Mouse (Mus musculus): ENCODE measurements at regions not wholly inside any gene's neighbourhood (a gene's known extent, or its start where the extent isn't known, plus 50 kb on each side); places are given as distances from the start of the nearest gene placed in this dataset.

- H3K9me3 ChIP-seq (ENCODE audit: control insufficient read depth, low read length), result no peaks in the 10 kb centered on the region
- no peaks in the 10 kb centered on the region for H3K27me3 ChIP-seq (ENCODE audit: control insufficient read depth, insufficient read depth, low read length)
- no peak overlapping the region for H3K4me2 ChIP-seq (ENCODE audit: low read depth, low read length, severe bottlenecking)
- H3K4me3 ChIP-seq (ENCODE audit: low read depth, low read length), result no peak overlapping the region
- no peak overlapping the region for H3K9ac ChIP-seq (ENCODE audit: low read length)
- DNase-seq (ENCODE audit: low spot score), result no peak
- H3K27ac ChIP-seq (ENCODE audit: low read depth, low read length), result no peak overlapping the region
- ATAC-seq (replicated peaks; ENCODE audit: low FRiP score), result no peak
- WGBS, result 92% methylated on average over 3 of the region's 3 CpGs
- H3K4me1 ChIP-seq (replicated peaks; ENCODE audit: control insufficient read depth, insufficient read depth, low read length), result peaks cover 18% of the 10 kb centered on the region
- no peaks in the 10 kb centered on the region for H3K36me3 ChIP-seq (ENCODE audit: control insufficient read depth, insufficient read depth, low read length)
These were observed 49.9 kb upstream of the Nepro start for GRCm38 (mm10) chr16:44674198-44674597.

GRCm38 (mm10) chr16:44672422-44672819 is 51.7 kb upstream of the Nepro start:
- H3K36me3 ChIP-seq (ENCODE audit: control insufficient read depth, insufficient read depth, low read length), result no peaks in the 10 kb centered on the region
- ATAC-seq (replicated peaks; ENCODE audit: low FRiP score), result peak; percentile 53
- peaks cover 18% of the 10 kb centered on the region for H3K4me1 ChIP-seq (replicated peaks; ENCODE audit: control insufficient read depth, insufficient read depth, low read length)
- 3% methylated on average over 14 of the region's 14 CpGs for WGBS
- H3K4me3 ChIP-seq (ENCODE audit: low read depth, low read length), result no peak overlapping the region
- peak overlapping the region; percentile 87 for H3K27ac ChIP-seq (ENCODE audit: low read depth, low read length)
- H3K9me3 ChIP-seq (ENCODE audit: control insufficient read depth, low read length), result no peaks in the 10 kb centered on the region
- no peak for DNase-seq (ENCODE audit: low spot score)
- H3K27me3 ChIP-seq (ENCODE audit: control insufficient read depth, insufficient read depth, low read length), result no peaks in the 10 kb centered on the region
- H3K9ac ChIP-seq (ENCODE audit: low read length), result peak overlapping the region; percentile 14
- H3K4me2 ChIP-seq (ENCODE audit: low read depth, low read length, severe bottlenecking), result peak overlapping the region; percentile 18; the same call in 1 of the 2 replicates

GRCm38 (mm10) chr16:44671551-44672421 is 52.3 kb upstream of the Nepro start:
- H3K27ac ChIP-seq (ENCODE audit: low read depth, low read length), result peak overlapping the region; percentile 87
- DNase-seq (ENCODE audit: low spot score), result peak; percentile 74
- H3K9me3 ChIP-seq (ENCODE audit: control insufficient read depth, low read length), result no peaks in the 10 kb centered on the region
- no peak overlapping the region for H3K4me3 ChIP-seq (ENCODE audit: low read depth, low read length)
- ATAC-seq (replicated peaks; ENCODE audit: low FRiP score), result peak; percentile 88
- no peaks in the 10 kb centered on the region for H3K27me3 ChIP-seq (ENCODE audit: control insufficient read depth, insufficient read depth, low read length)
- peak overlapping the region; percentile 18; the same call in 1 of the 2 replicates for H3K4me2 ChIP-seq (ENCODE audit: low read depth, low read length, severe bottlenecking)
- H3K9ac ChIP-seq (ENCODE audit: low read length), result peak overlapping the region; percentile 55
- no peaks in the 10 kb centered on the region for H3K36me3 ChIP-seq (ENCODE audit: control insufficient read depth, insufficient read depth, low read length)
- H3K4me1 ChIP-seq (replicated peaks; ENCODE audit: control insufficient read depth, insufficient read depth, low read length), result peaks cover 18% of the 10 kb centered on the region
- WGBS, result 4% methylated on average over 22 of the region's 22 CpGs

- Histone ChIP-seq H3K4me2 (ENCODE audit: low read depth, low read length, severe bottlenecking) (no peak overlapping the region), H3K36me3 (ENCODE audit: control insufficient read depth, insufficient read depth, low read length) (no peaks in the 10 kb centered on the region), H3K9ac (ENCODE audit: low read length) (no peak overlapping the region), H3K27me3 (ENCODE audit: control insufficient read depth, insufficient read depth, low read length) (no peaks in the 10 kb centered on the region; the same call in 1 of the 2 replicates), H3K4me3 (ENCODE audit: low read depth, low read length) (no peak overlapping the region), H3K4me1 (replicated peaks; ENCODE audit: control insufficient read depth, insufficient read depth, low read length) (peaks cover 26% of the 10 kb centered on the region), H3K27ac (ENCODE audit: low read depth, low read length) (no peak overlapping the region), H3K9me3 (ENCODE audit: control insufficient read depth, low read length) (no peaks in the 10 kb centered on the region)
- DNase-seq (ENCODE audit: low spot score) (no peak), ATAC-seq (replicated peaks; ENCODE audit: low FRiP score) (no peak)
- 80% methylated on average over 6 of the region's 6 CpGs for WGBS
These were observed 56.0 kb upstream of the Nepro start for GRCm38 (mm10) chr16:44668061-44668460.

- H3K36me3 ChIP-seq (ENCODE audit: control insufficient read depth, insufficient read depth, low read length), result no peaks in the 10 kb centered on the region
- H3K27ac ChIP-seq (ENCODE audit: low read depth, low read length), result peak overlapping the region; percentile 42; the same call in 1 of the 2 replicates
- H3K4me3 ChIP-seq (ENCODE audit: low read depth, low read length), result no peak overlapping the region
- DNase-seq (ENCODE audit: low spot score) (no peak), ATAC-seq (replicated peaks; ENCODE audit: low FRiP score) (no peak)
- no peaks in the 10 kb centered on the region; the same call in 1 of the 2 replicates for H3K27me3 ChIP-seq (ENCODE audit: control insufficient read depth, insufficient read depth, low read length)
- H3K9me3 ChIP-seq (ENCODE audit: control insufficient read depth, low read length), result no peaks in the 10 kb centered on the region
- peaks cover 19% of the 10 kb centered on the region for H3K4me1 ChIP-seq (replicated peaks; ENCODE audit: control insufficient read depth, insufficient read depth, low read length)
- no peak overlapping the region for H3K4me2 ChIP-seq (ENCODE audit: low read depth, low read length, severe bottlenecking)
- H3K9ac ChIP-seq (ENCODE audit: low read length), result no peak overlapping the region
- WGBS, result 73% methylated on average over 6 of the region's 6 CpGs
These were observed 57.0 kb upstream of the Nepro start for GRCm38 (mm10) chr16:44667118-44667517.

GRCm38 (mm10) chr16:44666431-44666997 is 57.6 kb upstream of the Nepro start:
- ATAC-seq (replicated peaks; ENCODE audit: low FRiP score), result no peak
- WGBS, result 61% methylated on average over 7 of the region's 7 CpGs
- no peak for DNase-seq (ENCODE audit: low spot score)
- Histone ChIP-seq H3K27ac (ENCODE audit: low read depth, low read length) (peak overlapping the region; percentile 38; the same call in 1 of the 2 replicates), H3K27me3 (ENCODE audit: control insufficient read depth, insufficient read depth, low read length) (no peaks in the 10 kb centered on the region; the same call in 1 of the 2 replicates), H3K9ac (ENCODE audit: low read length) (no peak overlapping the region), H3K4me3 (ENCODE audit: low read depth, low read length) (no peak overlapping the region), H3K4me1 (replicated peaks; ENCODE audit: control insufficient read depth, insufficient read depth, low read length) (peaks cover 13% of the 10 kb centered on the region), H3K4me2 (ENCODE audit: low read depth, low read length, severe bottlenecking) (no peak overlapping the region), H3K9me3 (ENCODE audit: control insufficient read depth, low read length) (no peaks in the 10 kb centered on the region), H3K36me3 (ENCODE audit: control insufficient read depth, insufficient read depth, low read length) (no peaks in the 10 kb centered on the region)

GRCm38 (mm10) chr16:44665491-44665931 is 58.6 kb upstream of the Nepro start:
- ATAC-seq (replicated peaks; ENCODE audit: low FRiP score) (no peak), DNase-seq (ENCODE audit: low spot score) (no peak)
- no peaks in the 10 kb centered on the region for H3K9me3 ChIP-seq (ENCODE audit: control insufficient read depth, low read length)
- 57% methylated on average over 9 of the region's 9 CpGs for WGBS
- H3K4me2 ChIP-seq (ENCODE audit: low read depth, low read length, severe bottlenecking), result peak overlapping the region; percentile 33
- H3K4me1 ChIP-seq (replicated peaks; ENCODE audit: control insufficient read depth, insufficient read depth, low read length), result peaks cover 11% of the 10 kb centered on the region
- H3K27me3 ChIP-seq (ENCODE audit: control insufficient read depth, insufficient read depth, low read length), result no peaks in the 10 kb centered on the region; the same call in 1 of the 2 replicates
- 0 out of 2 replicates have a peak overlapping the region, but pooled peaks have one; percentile 20 for H3K9ac ChIP-seq (ENCODE audit: low read length)
- peak overlapping the region; percentile 34; the same call in 1 of the 2 replicates for H3K4me3 ChIP-seq (ENCODE audit: low read depth, low read length)
- H3K27ac ChIP-seq (ENCODE audit: low read depth, low read length), result peak overlapping the region; percentile 38; the same call in 1 of the 2 replicates
- H3K36me3 ChIP-seq (ENCODE audit: control insufficient read depth, insufficient read depth, low read length), result no peaks in the 10 kb centered on the region

GRCm38 (mm10) chr16:44662966-44663600 is 61.0 kb upstream of the Nepro start:
- Histone ChIP-seq H3K4me2 (ENCODE audit: low read depth, low read length, severe bottlenecking) (peak overlapping the region; percentile 44), H3K9me3 (ENCODE audit: control insufficient read depth, low read length) (no peaks in the 10 kb centered on the region), H3K27ac (ENCODE audit: low read depth, low read length) (peak overlapping the region; percentile 91), H3K4me3 (ENCODE audit: low read depth, low read length) (peak overlapping the region; percentile 34), H3K4me1 (replicated peaks; ENCODE audit: control insufficient read depth, insufficient read depth, low read length) (peaks cover 11% of the 10 kb centered on the region), H3K36me3 (ENCODE audit: control insufficient read depth, insufficient read depth, low read length) (no peaks in the 10 kb centered on the region), H3K27me3 (ENCODE audit: control insufficient read depth, insufficient read depth, low read length) (no peaks in the 10 kb centered on the region; the same call in 1 of the 2 replicates), H3K9ac (ENCODE audit: low read length) (peak overlapping the region; percentile 48)
- ATAC-seq (replicated peaks; ENCODE audit: low FRiP score), result peak; percentile 45
- DNase-seq (ENCODE audit: low spot score), result peak; percentile 66
- 28% methylated on average over 6 of the region's 6 CpGs for WGBS

All from forebrain, embryonic 11.5 days (tissue).